Mouse (Mus musculus) monocyte, adult 59 days (primary cell): ENCODE results near the gene Cnih4. TPM values are rescaled to one million over a fixed set of nuclear protein-coding genes. Genes with fewer than 3 reads are reported as not detected.

Experiments used
- total RNA-seq, 2 experiments: library from RNA; stranded (reverse); gene quantifications; one replicate each; pipeline ENCODE4 v1.2.4; 2023

Cnih4 gene
- 10 to 100 TPM; 39.0 to 42.5 TPM for total RNA-seq

GRCm38 (mm10) chr1:181143950-181144836 lies at the start of gene Cnih4, which contains the start of gene Nvl:
Gene Cnih4 (plus strand): TSS chr1:181144693.
Gene Nvl (minus strand): TSS chr1:181144204.

GRCm38 (mm10) chr1:181211920-181212633 lies 67.6 kb downstream of the Cnih4 start, which contains the start of gene Wdr26:
Gene Wdr26 (minus strand): TSS chr1:181212001.

Other genes with a start within 250 kb of the Cnih4 start
- 10 to 100 TPM; 17.2 to 18.5 TPM for gene Pycr2, start 240.4 kb upstream of the Cnih4 start, total RNA-seq
- 1 to 10 TPM in 1 of 2 experiments, under 1 TPM in 1; 0.79 to 1.1 TPM for gene Lefty1, start 209.7 kb upstream of the Cnih4 start, total RNA-seq
- gene Tmem63a, start 202.3 kb upstream of the Cnih4 start, total RNA-seq = 10 to 100 TPM; 35.2 to 39.9 TPM
- gene Ephx1, start 123.8 kb upstream of the Cnih4 start, total RNA-seq = 10 to 100 TPM; 22.5 to 26.0 TPM
- gene 9130409I23Rik, start 93.5 kb upstream of the Cnih4 start, total RNA-seq = not detected
- 10 to 100 TPM; 15.7 to 17.6 TPM for gene Nvl, start 489 bp upstream of the Cnih4 start, total RNA-seq
- gene Wdr26, start 67.3 kb downstream of the Cnih4 start, total RNA-seq = 100 to 1,000 TPM; 242 to 254 TPM
- not detected for gene Cnih3, start 207.9 kb downstream of the Cnih4 start, total RNA-seq